Mouse (Mus musculus) intestine, embryonic 14.5 days (tissue): ENCODE data around the gene Pde8a. TPM values are rescaled to one million over a fixed set of nuclear protein-coding genes. Genes with fewer than 3 reads are reported as not detected.

Experiments
- ATAC-seq: fragments of 200-750 bp; cut with Nextera tagmentation; replicated peaks from 2 replicates; pipeline ENCODE4 v1.8.0; 2017; ENCODE audit warnings: low read depth, moderate number of reproducible peaks, moderate TSS enrichment, moderate library complexity; ENCODE audit not compliant: low FRiP score, low TSS enrichment
- DNase-seq: peaks from one replicate; pipeline ENCODE4 v3.0.0-alpha.2; 2018; ENCODE audit warnings: low spot score
- H3K27ac ChIP-seq: fragments of 300-500 bp; sonication (generic); 2 replicates; pipeline ENCODE4 v1.5.1; 2014; ENCODE audit warnings: low read depth, mild to moderate bottlenecking, control low read depth
- H3K27me3 ChIP-seq: fragments of 300-500 bp; sonication (generic); replicated peaks from 2 replicates; pipeline ENCODE4 v1.6.1; 2014; ENCODE audit warnings: low read length, control low read depth; ENCODE audit not compliant: control insufficient read depth, insufficient read depth
- H3K36me3 ChIP-seq: fragments of 300-500 bp; sonication (generic); 2 replicates; pipeline ENCODE4 v1.6.1; 2014; ENCODE audit warnings: low read length, control low read depth; ENCODE audit not compliant: control insufficient read depth, insufficient read depth
- H3K4me1 ChIP-seq: fragments of 300-500 bp; sonication (generic); replicated peaks from 2 replicates; pipeline ENCODE4 v1.6.1; 2014; ENCODE audit warnings: low read length, control low read depth, mixed read lengths; ENCODE audit not compliant: control insufficient read depth, insufficient read depth
- H3K4me2 ChIP-seq: fragments of 300-500 bp; sonication (generic); 2 replicates; pipeline ENCODE4 v1.6.1; 2014; ENCODE audit warnings: low read length
- H3K4me3 ChIP-seq: fragments of 300-500 bp; sonication (generic); 2 replicates; pipeline ENCODE4 v1.5.1; 2014; ENCODE audit warnings: low read depth, low read length, control low read depth, mixed read lengths
- H3K9ac ChIP-seq: fragments of 300-500 bp; sonication (generic); 2 replicates; pipeline ENCODE4 v1.6.1; 2014; ENCODE audit warnings: mild to moderate bottlenecking, low read length
- H3K9me3 ChIP-seq: fragments of 300-500 bp; sonication (generic); 2 replicates; pipeline ENCODE4 v1.6.1; 2016; ENCODE audit warnings: low read length, control low read depth; ENCODE audit not compliant: control insufficient read depth
- WGBS: fragments of 180-500 bp; shearing (Covaris S2); extraction: QIAGEN DNeasy Blood & Tissue Kit; methylation state at CpG from one replicate; pipeline ENCODE4 v1.1.7; 2014; 5-methylcytosine and 5-hydroxymethylcytosine counted together
- polyA plus RNA-seq: library from polyadenylated mRNA; unstranded; fragments of >200 nt; fragmentation: Nextera tagmentation; extraction: Ambion mirVana; gene quantifications from 2 replicates; pipeline ENCODE4 v1.2.1, GENCODE M21; 2014

Gene Pde8a
- polyA plus RNA-seq, 1 experiment from 2014 or later, result 3.7 TPM

DNA sequence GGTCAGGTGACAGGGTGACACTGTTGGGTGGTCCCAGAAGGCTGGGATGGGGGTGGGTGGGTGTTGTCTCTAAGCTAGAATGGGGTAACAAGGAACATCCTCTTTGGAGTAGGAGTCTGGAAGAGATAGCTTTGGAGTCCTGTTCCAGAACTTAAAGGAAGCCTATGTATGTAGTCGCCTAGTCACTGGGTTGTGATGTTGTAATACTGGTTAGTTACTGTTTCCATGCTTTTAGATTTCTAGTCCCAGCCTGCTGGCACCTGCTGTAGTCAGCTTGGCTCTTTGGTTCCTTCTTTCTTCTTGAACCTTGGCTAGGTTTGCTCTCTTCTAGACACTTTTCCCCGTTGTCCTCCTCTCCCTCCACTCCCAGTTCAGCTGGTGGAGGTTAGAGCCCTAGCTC is 21.7 kb downstream of the Pde8a start:
- Histone ChIP-seq H3K27me3 (no peaks in the 10 kb centered on the region), H3K9me3 (no peaks in the 10 kb centered on the region), H3K4me1 (no peaks in the 10 kb centered on the region), H3K9ac (no peak overlapping the region), H3K36me3 (no peaks in the 10 kb centered on the region), H3K4me3 (no peak overlapping the region), H3K27ac (no peak overlapping the region), H3K4me2 (no peak overlapping the region)
- ATAC-seq (no peak), DNase-seq (no peak)
- WGBS, result 81% methylated on average over 2 of the region's 2 CpGs

GRCm38 (mm10) chr7:81235600-81236223 is 22.3 kb downstream of the Pde8a start:
- no peak overlapping the region for H3K4me3 ChIP-seq
- ATAC-seq (no peak), DNase-seq (no peak)
- no peaks in the 10 kb centered on the region for H3K27me3 ChIP-seq
- no peak overlapping the region for H3K9ac ChIP-seq
- 75% methylated on average over 4 of the region's 4 CpGs for WGBS
- H3K4me1 ChIP-seq, result no peaks in the 10 kb centered on the region
- no peaks in the 10 kb centered on the region for H3K9me3 ChIP-seq
- H3K27ac ChIP-seq, result no peak overlapping the region
- H3K4me2 ChIP-seq, result no peak overlapping the region
- H3K36me3 ChIP-seq, result no peaks in the 10 kb centered on the region

GRCm38 (mm10) chr7:81243361-81243760 is 30.0 kb downstream of the Pde8a start:
- H3K4me1 ChIP-seq, result no peaks in the 10 kb centered on the region
- H3K27me3 ChIP-seq, result no peaks in the 10 kb centered on the region
- DNase-seq (no peak), ATAC-seq (no peak)
- 51% methylated on average over 5 of the region's 5 CpGs for WGBS
- H3K4me2 ChIP-seq, result no peak overlapping the region
- H3K27ac ChIP-seq, result no peak overlapping the region
- no peaks in the 10 kb centered on the region for H3K9me3 ChIP-seq
- no peaks in the 10 kb centered on the region for H3K36me3 ChIP-seq
- H3K4me3 ChIP-seq, result no peak overlapping the region
- no peak overlapping the region for H3K9ac ChIP-seq

DNA sequence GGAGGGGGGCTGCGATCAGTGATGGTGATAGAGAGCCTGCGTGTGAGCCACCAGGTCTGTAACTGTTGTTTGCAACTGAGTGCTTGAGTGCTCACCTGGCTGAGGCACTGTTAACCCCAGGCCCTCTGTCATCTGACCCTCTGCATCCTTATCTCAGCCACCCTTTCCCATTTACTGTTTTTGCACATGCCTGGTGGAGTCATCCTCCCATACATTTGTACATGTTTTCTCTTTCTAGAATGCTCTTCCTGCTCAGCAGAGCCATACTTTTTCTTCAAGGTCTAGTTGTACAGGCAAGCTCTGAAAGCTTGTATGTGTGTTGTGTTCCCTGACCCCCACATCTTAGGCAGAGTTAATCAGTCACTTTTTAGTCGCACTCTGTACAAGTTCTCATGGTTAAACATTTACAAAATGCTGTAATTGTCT is 36.5 kb downstream of the Pde8a start:
- Histone ChIP-seq H3K4me3 (no peak overlapping the region), H3K27ac (no peak overlapping the region), H3K4me2 (no peak overlapping the region), H3K9me3 (no peaks in the 10 kb centered on the region), H3K36me3 (no peaks in the 10 kb centered on the region), H3K27me3 (no peaks in the 10 kb centered on the region), H3K9ac (no peak overlapping the region), H3K4me1 (no peaks in the 10 kb centered on the region)
- 68% methylated on average over 3 of the region's 3 CpGs for WGBS
- ATAC-seq (0 out of 2 replicates have a peak, but pooled peaks have one; percentile 19), DNase-seq (no peak)

DNA sequence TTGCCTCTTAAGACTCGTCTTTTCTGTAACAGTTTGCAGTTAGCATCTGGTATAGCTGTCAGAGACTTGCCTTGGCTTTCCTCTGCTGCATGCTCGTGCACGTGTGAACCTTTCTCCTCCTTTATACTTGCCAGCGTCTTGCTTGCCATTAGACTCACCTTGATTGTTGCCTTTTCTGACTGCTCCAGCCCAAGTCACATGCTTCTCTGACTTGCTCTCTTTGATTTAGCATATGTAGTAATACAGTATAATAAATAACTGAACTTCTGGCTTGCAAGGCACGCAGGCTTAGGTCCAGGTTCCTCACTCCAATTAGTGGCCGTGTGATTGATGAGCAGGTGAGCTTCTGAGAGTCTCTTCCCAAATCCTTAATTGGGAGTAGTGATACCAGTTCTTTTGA is 37.2 kb downstream of the Pde8a start:
- H3K4me1 ChIP-seq, result no peaks in the 10 kb centered on the region
- H3K9ac ChIP-seq, result no peak overlapping the region
- ATAC-seq (no peak), DNase-seq (no peak)
- no peaks in the 10 kb centered on the region for H3K36me3 ChIP-seq
- no peaks in the 10 kb centered on the region for H3K27me3 ChIP-seq
- H3K4me3 ChIP-seq, result no peak overlapping the region
- no peaks in the 10 kb centered on the region for H3K9me3 ChIP-seq
- no peak overlapping the region for H3K4me2 ChIP-seq
- H3K27ac ChIP-seq, result no peak overlapping the region
- 71% methylated on average over 6 of the region's 6 CpGs for WGBS

DNA sequence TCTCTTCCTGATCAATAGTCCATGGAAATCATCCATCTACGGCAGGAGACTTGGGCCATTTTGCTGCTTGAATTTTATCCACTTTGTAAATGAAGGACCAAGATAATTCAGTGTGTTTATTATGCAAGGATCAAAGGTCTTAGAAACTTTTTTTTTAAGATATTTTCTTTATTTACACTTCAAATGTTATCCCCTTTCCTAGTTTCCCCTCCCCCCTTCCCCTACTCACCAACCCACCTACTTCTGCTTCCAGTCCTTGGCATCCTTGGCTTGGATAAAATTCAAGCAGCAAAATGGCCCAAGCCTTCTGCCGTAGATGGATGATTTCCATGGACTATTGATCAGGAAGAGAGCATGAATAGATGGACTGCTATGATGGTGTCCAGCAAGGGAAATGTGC is 38.1 kb downstream of the Pde8a start:
- no peak for ATAC-seq
- Histone ChIP-seq H3K4me1 (no peaks in the 10 kb centered on the region), H3K9me3 (no peaks in the 10 kb centered on the region), H3K36me3 (no peaks in the 10 kb centered on the region), H3K27ac (no peak overlapping the region), H3K27me3 (no peaks in the 10 kb centered on the region), H3K4me2 (no peak overlapping the region), H3K4me3 (no peak overlapping the region), H3K9ac (no peak overlapping the region)
- WGBS, result 83% methylated on average over 2 of the region's 2 CpGs
- no peak for DNase-seq

DNA sequence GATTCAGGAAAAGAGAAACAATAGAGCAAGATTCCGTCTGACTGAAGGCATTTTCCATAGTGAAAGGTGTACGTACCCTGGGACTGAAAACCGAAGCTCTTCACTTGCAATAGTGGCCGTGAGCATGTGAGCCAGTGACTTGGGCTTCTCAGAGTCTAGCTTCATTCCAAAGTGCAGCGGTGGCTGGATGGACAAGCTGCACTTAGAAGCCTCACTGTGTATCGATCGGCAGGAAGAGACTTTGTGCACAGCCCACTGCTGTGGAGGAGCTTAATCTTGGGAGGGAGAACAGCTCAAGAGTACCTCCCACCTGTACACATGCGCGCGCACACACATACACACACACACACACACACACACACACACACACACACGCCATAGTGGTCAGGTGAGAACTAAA is 39.9 kb downstream of the Pde8a start:
- Histone ChIP-seq H3K9ac (no peak overlapping the region), H3K9me3 (no peaks in the 10 kb centered on the region), H3K36me3 (no peaks in the 10 kb centered on the region), H3K4me2 (no peak overlapping the region), H3K4me1 (no peaks in the 10 kb centered on the region), H3K4me3 (no peak overlapping the region), H3K27ac (no peak overlapping the region), H3K27me3 (no peaks in the 10 kb centered on the region)
- DNase-seq (no peak), ATAC-seq (no peak)
- 76% methylated on average over 11 of the region's 11 CpGs for WGBS

DNA sequence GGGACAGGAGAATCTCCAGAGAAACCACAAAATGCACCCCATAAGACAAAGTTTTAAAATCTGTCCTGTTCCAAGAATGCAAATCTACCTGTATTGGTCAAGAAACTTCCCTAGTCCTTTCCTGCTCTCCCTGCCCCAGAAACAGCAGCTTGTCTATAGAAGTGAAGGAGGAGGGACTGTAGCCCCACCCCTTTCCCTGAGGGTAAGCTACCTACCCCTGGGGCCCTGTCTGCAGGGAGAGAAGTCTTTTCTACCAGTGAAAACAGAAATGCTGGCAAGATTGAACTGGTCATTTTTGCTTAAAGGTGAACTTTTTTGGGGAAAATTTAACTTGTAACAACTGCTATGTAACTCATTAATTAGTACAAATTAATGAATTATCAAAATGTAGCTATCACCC is 41.2 kb downstream of the Pde8a start:
- DNase-seq, result no peak
- no peak overlapping the region for H3K4me3 ChIP-seq
- no peaks in the 10 kb centered on the region for H3K27me3 ChIP-seq
- H3K4me2 ChIP-seq, result no peak overlapping the region
- no peaks in the 10 kb centered on the region for H3K4me1 ChIP-seq
- no peaks in the 10 kb centered on the region for H3K9me3 ChIP-seq
- no peaks in the 10 kb centered on the region for H3K36me3 ChIP-seq
- H3K27ac ChIP-seq, result no peak overlapping the region
- no peak overlapping the region for H3K9ac ChIP-seq
- ATAC-seq, result no peak

GRCm38 (mm10) chr7:81255456-81255855 is 42.1 kb downstream of the Pde8a start:
- Histone ChIP-seq H3K27me3 (no peaks in the 10 kb centered on the region), H3K36me3 (no peaks in the 10 kb centered on the region), H3K9me3 (no peaks in the 10 kb centered on the region), H3K4me2 (no peak overlapping the region), H3K9ac (no peak overlapping the region), H3K27ac (no peak overlapping the region), H3K4me3 (no peak overlapping the region), H3K4me1 (no peaks in the 10 kb centered on the region)
- 93% methylated on average over 3 of the region's 3 CpGs for WGBS
- DNase-seq (no peak), ATAC-seq (no peak)
